Mouse (Mus musculus) limb, embryonic 14.5 days (tissue): ENCODE measurements at regions not wholly inside any gene's neighbourhood (a gene's known extent, or its start where the extent isn't known, plus 50 kb on each side); places are given as distances from the start of the nearest gene placed in this dataset.

Source experiments
- ATAC-seq: fragments of 200-750 bp; cut with Nextera tagmentation; 2 replicates; pipeline ENCODE4 v1.8.0; 2017; ENCODE audit warnings: low read depth, moderate number of reproducible peaks, moderate TSS enrichment; ENCODE audit not compliant: low FRiP score
- DNase-seq: peaks from one replicate; pipeline ENCODE4 v3.0.0-alpha.2; 2015; ENCODE audit warnings: low spot score
- H3K27ac ChIP-seq: fragments of 300-500 bp; sonication (generic); replicated peaks from 2 replicates; pipeline ENCODE4 v1.5.1; 2014; ENCODE audit warnings: low read depth, mild to moderate bottlenecking, low read length, moderate library complexity, mixed read lengths
- H3K27me3 ChIP-seq: fragments of 300-500 bp; sonication (generic); 2 replicates; pipeline ENCODE4 v1.6.1; 2014; ENCODE audit warnings: low read length, mixed read lengths; ENCODE audit not compliant: control insufficient read depth, insufficient read depth
- H3K36me3 ChIP-seq: fragments of 300-500 bp; sonication (generic); 2 replicates; pipeline ENCODE4 v1.6.1; 2014; ENCODE audit warnings: mild to moderate bottlenecking, low read length, moderate library complexity, mixed read lengths; ENCODE audit not compliant: control insufficient read depth, insufficient read depth
- H3K4me1 ChIP-seq: fragments of 300-500 bp; sonication (generic); 2 replicates; pipeline ENCODE4 v1.6.1; 2014; ENCODE audit warnings: antibody characterized with exemption, low read length, mixed read lengths; ENCODE audit not compliant: control insufficient read depth, insufficient read depth
- H3K4me2 ChIP-seq: fragments of 300-500 bp; sonication (generic); replicated peaks from 2 replicates; pipeline ENCODE4 v1.6.1; 2014; ENCODE audit warnings: low read depth, mild to moderate bottlenecking, low read length, moderate library complexity; ENCODE audit not compliant: severe bottlenecking
- H3K4me3 ChIP-seq: fragments of 300-500 bp; sonication (generic); replicated peaks from 2 replicates; pipeline ENCODE4 v1.5.1; 2014; ENCODE audit warnings: low read length
- H3K9ac ChIP-seq: fragments of 300-500 bp; sonication (generic); 2 replicates; pipeline ENCODE4 v1.6.1; 2014; ENCODE audit warnings: mild to moderate bottlenecking, low read depth, low read length, moderate library complexity; ENCODE audit not compliant: severe bottlenecking
- H3K9me3 ChIP-seq: fragments of 300-500 bp; sonication (generic); 2 replicates; pipeline ENCODE4 v1.6.1; 2016; ENCODE audit warnings: low read length; ENCODE audit not compliant: control insufficient read depth
- POLR2A ChIP-seq: fragments of 200-500 bp; IDR thresholded peaks from 2 replicates; pipeline ENCODE4 v1.8.0; 2012; ENCODE audit warnings: inconsistent platforms, mild to moderate bottlenecking, moderate library complexity, borderline replicate concordance; ENCODE audit not compliant: insufficient read depth, insufficient read length; ENCODE audit errors: extremely low read depth
- WGBS: fragments of 180-500 bp; shearing (Covaris S2); extraction: QIAGEN DNeasy Blood & Tissue Kit; methylation state at CpG from one replicate; pipeline ENCODE4 v1.1.7; 2014; 5-methylcytosine and 5-hydroxymethylcytosine counted together

- Histone ChIP-seq H3K27me3 (no peaks in the 10 kb centered on the region), H3K36me3 (no peaks in the 10 kb centered on the region), H3K4me3 (no peak overlapping the region), H3K9me3 (no peaks in the 10 kb centered on the region), H3K4me1 (no peaks in the 10 kb centered on the region), H3K4me2 (no peak overlapping the region), H3K27ac (no peak overlapping the region), H3K9ac (no peak overlapping the region)
- 54% methylated on average over 2 of the region's 2 CpGs for WGBS
- ATAC-seq: no peak
- no peak for DNase-seq
- no peak for TF ChIP-seq POLR2A
Measured at GRCm38 (mm10) chr1:42018966-42019365, 676.6 kb upstream of the Pou3f3 start.

DNA sequence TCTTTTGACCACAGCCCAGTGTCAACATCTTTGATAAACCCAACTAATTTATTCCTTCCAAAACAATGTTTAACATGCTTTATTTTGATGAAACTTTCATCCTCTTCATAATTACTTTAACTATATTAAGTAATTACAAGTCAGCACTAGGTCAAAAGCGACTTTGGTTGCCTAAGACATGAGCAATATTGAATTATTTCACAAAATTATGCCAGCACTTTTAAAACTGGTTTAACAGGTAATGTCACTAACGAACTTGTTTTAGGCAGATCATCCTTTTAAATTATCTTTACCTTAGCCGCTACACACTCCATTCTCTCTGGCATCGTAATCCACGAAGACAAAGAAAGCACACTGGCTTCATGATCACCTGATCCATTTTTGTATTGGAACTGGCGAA is 669.8 kb upstream of the Pou3f3 start:
- no peak for TF ChIP-seq POLR2A
- Histone ChIP-seq H3K4me1 (no peaks in the 10 kb centered on the region), H3K4me3 (no peak overlapping the region), H3K27ac (no peak overlapping the region), H3K9me3 (no peaks in the 10 kb centered on the region), H3K4me2 (no peak overlapping the region), H3K36me3 (no peaks in the 10 kb centered on the region), H3K27me3 (no peaks in the 10 kb centered on the region), H3K9ac (no peak overlapping the region)
- WGBS: 77% methylated on average over 6 of the region's 6 CpGs
- ATAC-seq: no peak
- no peak for DNase-seq

DNA sequence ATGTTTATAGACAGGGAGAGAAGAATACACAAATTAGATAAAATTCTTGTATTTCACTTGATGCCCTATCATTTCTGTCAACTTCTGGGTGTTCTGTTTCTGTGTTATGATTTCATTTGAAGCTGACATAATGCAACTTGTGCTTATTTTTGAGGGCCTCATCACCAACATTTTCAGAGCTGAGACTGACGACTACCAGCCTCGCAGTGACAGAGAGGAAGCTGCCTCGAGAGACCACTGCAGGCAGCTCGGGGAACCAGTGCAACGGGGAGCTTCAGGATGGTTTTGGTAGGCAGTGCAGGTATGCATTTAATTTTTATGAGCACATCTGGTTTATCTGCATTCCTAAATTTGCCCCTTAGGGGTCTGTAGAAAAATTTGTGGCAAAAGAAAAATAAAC is 669.1 kb upstream of the Pou3f3 start:
- TF ChIP-seq POLR2A: no peak
- H3K4me3 ChIP-seq: no peak overlapping the region
- no peak overlapping the region for H3K27ac ChIP-seq
- no peaks in the 10 kb centered on the region for H3K9me3 ChIP-seq
- H3K9ac ChIP-seq: no peak overlapping the region
- WGBS: 16% methylated on average over 5 of the region's 5 CpGs
- H3K36me3 ChIP-seq: no peaks in the 10 kb centered on the region
- no peaks in the 10 kb centered on the region for H3K4me1 ChIP-seq
- no peaks in the 10 kb centered on the region for H3K27me3 ChIP-seq
- ATAC-seq: no peak
- H3K4me2 ChIP-seq: no peak overlapping the region
- DNase-seq: no peak

- Histone ChIP-seq H3K9me3 (no peaks in the 10 kb centered on the region), H3K27me3 (no peaks in the 10 kb centered on the region), H3K27ac (no peak overlapping the region), H3K4me3 (no peak overlapping the region), H3K9ac (no peak overlapping the region), H3K4me1 (no peaks in the 10 kb centered on the region), H3K36me3 (no peaks in the 10 kb centered on the region), H3K4me2 (no peak overlapping the region)
- no peak for DNase-seq
- 85% methylated on average over 2 of the region's 2 CpGs for WGBS
- no peak for ATAC-seq
- TF ChIP-seq POLR2A: no peak
Measured at GRCm38 (mm10) chr1:42033786-42034185, 661.8 kb upstream of the Pou3f3 start.

DNA sequence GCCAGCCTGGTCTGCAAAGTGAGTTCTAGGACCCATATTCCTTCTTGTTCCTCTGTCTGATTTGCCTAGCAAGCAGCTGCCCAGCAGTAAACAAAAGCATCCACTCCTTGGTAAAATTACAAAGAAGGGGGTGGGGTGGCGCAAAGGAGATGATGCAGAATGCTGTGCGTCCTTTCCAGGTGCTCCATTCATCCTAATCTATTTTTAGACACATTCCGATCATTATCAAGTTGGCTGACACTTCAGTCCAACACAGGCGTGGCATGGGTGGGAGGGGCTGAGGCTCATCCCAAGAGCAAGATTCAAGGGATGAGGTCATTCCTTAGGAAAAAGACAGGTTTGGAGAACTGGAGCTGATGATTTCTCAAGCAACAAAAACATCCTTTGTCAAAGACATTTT is 660.2 kb upstream of the Pou3f3 start:
- H3K4me2 ChIP-seq: no peak overlapping the region
- no peaks in the 10 kb centered on the region for H3K9me3 ChIP-seq
- no peak overlapping the region for H3K4me3 ChIP-seq
- no peak for TF ChIP-seq POLR2A
- no peaks in the 10 kb centered on the region for H3K4me1 ChIP-seq
- DNase-seq: no peak
- H3K9ac ChIP-seq: no peak overlapping the region
- H3K36me3 ChIP-seq: no peaks in the 10 kb centered on the region
- 83% methylated on average over 4 of the region's 4 CpGs for WGBS
- H3K27me3 ChIP-seq: no peaks in the 10 kb centered on the region
- ATAC-seq: no peak
- H3K27ac ChIP-seq: no peak overlapping the region

- no peaks in the 10 kb centered on the region for H3K4me1 ChIP-seq
- H3K9me3 ChIP-seq: no peaks in the 10 kb centered on the region
- ATAC-seq (no peak), DNase-seq (no peak)
- TF ChIP-seq POLR2A: no peak
- H3K4me3 ChIP-seq: no peak overlapping the region
- no peaks in the 10 kb centered on the region for H3K27me3 ChIP-seq
- no peak overlapping the region for H3K9ac ChIP-seq
- no peaks in the 10 kb centered on the region for H3K36me3 ChIP-seq
- H3K27ac ChIP-seq: no peak overlapping the region
- H3K4me2 ChIP-seq: no peak overlapping the region
- WGBS: 71% methylated on average over 2 of the region's 2 CpGs
Measured at GRCm38 (mm10) chr1:42041544-42041943, 654.0 kb upstream of the Pou3f3 start.
